In genomic region chr9:95533817-95534216, GRCm38 (mm10) we compare ENCODE assay signal across 13 mouse cellular contexts. TPM values are rescaled to one million over a fixed set of nuclear protein-coding genes. Genes with fewer than 3 reads are reported as not detected.
DNase-seq lines count a peak whose midpoint lies in the region; ATAC-seq and TF ChIP-seq lines count a peak whose summit lies in the region.
"Had no signal": no experiment of that assay in that cellular context is flagged by ENCODE, and none has a peak within 500 bp of the region (broad histone marks: within the 10 kb centered on the region; RNA-seq: fewer than 3 reads in every experiment).

No protein-coding gene starts in this region.

- TF ChIP-seq EP300 in heart, postnatal 0 days (IDR thresholded peaks at IDR 0.05; ENCODE audit: low read depth), result no peak
- TF ChIP-seq EP300 in stomach, postnatal 0 days (optimal IDR thresholded peaks at IDR 0.05), result no peak

- ATAC-seq in heart, postnatal 0 days (ENCODE audit: insufficient read depth, low read depth), result no peak
- no peak for ATAC-seq in midbrain, embryonic 14.5 days (ENCODE audit: low FRiP score, low TSS enrichment)
- ATAC-seq in stomach, postnatal 0 days (ENCODE audit: low FRiP score, low TSS enrichment), result no peak

- 36% methylated on average over 6 of the region's 6 CpGs for WGBS in heart, postnatal 0 days
- WGBS in midbrain, embryonic 14.5 days, result 45% methylated on average over 6 of the region's 6 CpGs
- WGBS in midbrain, embryonic 10.5 days, result 49% methylated on average over 6 of the region's 6 CpGs
- 32% methylated on average over 6 of the region's 6 CpGs for WGBS in stomach, postnatal 0 days

- no peak overlapping the region for H3K4me3 ChIP-seq in heart, postnatal 0 days (ENCODE audit: low read depth, low read length)
- no peak overlapping the region for H3K4me3 ChIP-seq in midbrain, embryonic 14.5 days (replicated peaks; ENCODE audit: low read depth, low read length)
- no peak overlapping the region for H3K4me3 ChIP-seq in midbrain, embryonic 10.5 days
- no peak overlapping the region for H3K4me3 ChIP-seq in stomach, postnatal 0 days (ENCODE audit: low read depth, low read length)
- H3K4me3 ChIP-seq: limb, embryonic 13.5 days had no signal

- no peaks in the 10 kb centered on the region for H3K36me3 ChIP-seq in heart, postnatal 0 days (replicated peaks; ENCODE audit: control insufficient read depth, insufficient read depth, low read length)
- no peaks in the 10 kb centered on the region for H3K36me3 ChIP-seq in midbrain, embryonic 14.5 days (ENCODE audit: control insufficient read depth, insufficient read depth, low read length)
- H3K36me3 ChIP-seq in midbrain, embryonic 10.5 days, result no peaks in the 10 kb centered on the region
- no peaks in the 10 kb centered on the region for H3K36me3 ChIP-seq in stomach, postnatal 0 days (ENCODE audit: control insufficient read depth, insufficient read depth, low read length)
- H3K36me3 ChIP-seq: limb, embryonic 13.5 days had no signal

- TF ChIP-seq POLR2A in brain, embryonic 14.5 days (IDR thresholded peaks at IDR 0.05; ENCODE audit: borderline replicate concordance, extremely low read depth, insufficient read depth, insufficient read length, poor library complexity, severe bottlenecking), result no peak

- TF ChIP-seq CTCF in heart, postnatal 0 days (IDR thresholded peaks at IDR 0.05; ENCODE audit: low read depth), result peak; percentile 37
- TF ChIP-seq CTCF in brain, embryonic 14.5 days (IDR thresholded peaks at IDR 0.05; ENCODE audit: borderline replicate concordance, extremely low read depth, insufficient read depth, insufficient read length), result peak; percentile 50; the same call in 1 of the 2 replicates
- peak; percentile 67 for TF ChIP-seq CTCF in stomach, postnatal 0 days (IDR thresholded peaks at IDR 0.05; ENCODE audit: low read depth)

- H3K4me1 ChIP-seq in heart, postnatal 0 days (ENCODE audit: control insufficient read depth, insufficient read depth), result no peaks in the 10 kb centered on the region
- H3K4me1 ChIP-seq in midbrain, embryonic 14.5 days (ENCODE audit: control insufficient read depth, insufficient read depth, low read length), result no peaks in the 10 kb centered on the region
- H3K4me1 ChIP-seq in midbrain, embryonic 10.5 days, result no peaks in the 10 kb centered on the region; the same call in 1 of the 2 replicates
- H3K4me1 ChIP-seq in stomach, postnatal 0 days (replicated peaks; ENCODE audit: control insufficient read depth, insufficient read depth), result no peaks in the 10 kb centered on the region
- H3K4me1 ChIP-seq: limb, embryonic 13.5 days had no signal

- peak; percentile 30 for DNase-seq in heart, postnatal 0 days (ENCODE audit: low spot score)
- no peak for DNase-seq in heart, adult 11 months
- DNase-seq in midbrain, embryonic 14.5 days, result peak; percentile 60
- no peak for DNase-seq in midbrain, embryonic 10.5 days (ENCODE audit: low spot score)
- DNase-seq in brain, embryonic 14.5 days (ENCODE audit: low read depth), result peak; percentile 35
- DNase-seq in stomach, postnatal 0 days (ENCODE audit: low spot score), result no peak
- DNase-seq in adrenal gland, postnatal 10 days, result no peak
- DNase-seq in ovary, postnatal 14 days (ENCODE audit: low spot score), result no peak
- DNase-seq: heart, postnatal 4 days; kidney, postnatal 14 days; spleen, adult 18-20 months; thymus, adult 2 months had no signal

- H3K4me2 ChIP-seq in heart, postnatal 0 days (ENCODE audit: low read depth, low read length), result no peak overlapping the region
- H3K4me2 ChIP-seq in midbrain, embryonic 14.5 days (ENCODE audit: low read length), result no peak overlapping the region
- no peak overlapping the region for H3K4me2 ChIP-seq in stomach, postnatal 0 days (replicated peaks; ENCODE audit: low read depth)
- H3K4me2 ChIP-seq: limb, embryonic 13.5 days had no signal

- H3K9ac ChIP-seq in heart, postnatal 0 days (replicated peaks; ENCODE audit: low read depth, low read length), result no peak overlapping the region
- no peak overlapping the region for H3K9ac ChIP-seq in midbrain, embryonic 14.5 days (replicated peaks; ENCODE audit: low read length)
- no peak overlapping the region for H3K9ac ChIP-seq in stomach, postnatal 0 days (ENCODE audit: low read length)
- H3K9ac ChIP-seq: limb, embryonic 13.5 days had no signal

- no peaks in the 10 kb centered on the region for H3K9me3 ChIP-seq in heart, postnatal 0 days (replicated peaks; ENCODE audit: control insufficient read depth, low read length)
- H3K9me3 ChIP-seq in midbrain, embryonic 14.5 days (ENCODE audit: control insufficient read depth, low read length), result no peaks in the 10 kb centered on the region
- H3K9me3 ChIP-seq in midbrain, embryonic 10.5 days (replicated peaks), result no peaks in the 10 kb centered on the region
- H3K9me3 ChIP-seq in stomach, postnatal 0 days (ENCODE audit: control insufficient read depth, low read length), result no peaks in the 10 kb centered on the region
- H3K9me3 ChIP-seq: limb, embryonic 13.5 days had no signal

- H3K27ac ChIP-seq in heart, postnatal 0 days (ENCODE audit: low read depth), result no peak overlapping the region
- no peak overlapping the region for H3K27ac ChIP-seq in midbrain, embryonic 14.5 days (replicated peaks; ENCODE audit: low read depth, low read length)
- no peak overlapping the region for H3K27ac ChIP-seq in midbrain, embryonic 10.5 days (replicated peaks)
- H3K27ac ChIP-seq in stomach, postnatal 0 days (replicated peaks), result no peak overlapping the region
- H3K27ac ChIP-seq: limb, embryonic 13.5 days had no signal

- no peaks in the 10 kb centered on the region for H3K27me3 ChIP-seq in heart, postnatal 0 days (ENCODE audit: control insufficient read depth, insufficient read depth, low read length)
- H3K27me3 ChIP-seq in midbrain, embryonic 14.5 days (ENCODE audit: control insufficient read depth, insufficient read depth, low read length), result no peaks in the 10 kb centered on the region
- H3K27me3 ChIP-seq in midbrain, embryonic 10.5 days (ENCODE audit: low read depth, poor library complexity, severe bottlenecking), result no peaks in the 10 kb centered on the region
- no peaks in the 10 kb centered on the region for H3K27me3 ChIP-seq in stomach, postnatal 0 days (ENCODE audit: control insufficient read depth, insufficient read depth, low read length)
- H3K27me3 ChIP-seq: limb, embryonic 13.5 days had no signal

RNA-seq across cellular contexts. Expression of gene U2surp, which starts 22.0 kb away (rescaled TPM):
- total RNA-seq in heart, postnatal 0 days (2014; rRNA removed; ENCODE audit: low replicate concordance), result 22.2 and 27.6 TPM in 2 replicates
- polyA plus RNA-seq in heart, postnatal 0 days (2015; fragmentation: Nextera tagmentation; extraction: Ambion mirVana), result 71.9 and 72.1 TPM in 2 replicates
- 136 and 137 TPM in 2 replicates for polyA plus RNA-seq in midbrain, embryonic 14.5 days (2014; fragmentation: Nextera tagmentation; extraction: Ambion mirVana)
- polyA plus RNA-seq in midbrain, embryonic 10.5 days (2016; fragmentation: Nextera tagmentation; extraction: Ambion mirVana), result 134 and 139 TPM in 2 replicates
- polyA plus RNA-seq in brain, embryonic 14.5 days (2012; rRNA removed), result 28.0 and 35.1 TPM in 2 replicates
- polyA plus RNA-seq in stomach, postnatal 0 days (2015; fragmentation: Nextera tagmentation; extraction: Ambion mirVana), result 67.9 and 75.2 TPM in 2 replicates
- total RNA-seq in adrenal gland, postnatal 10 days (2021), result 10 to 100 TPM; 56.7 to 69.2 TPM

RNA-seq across cellular contexts. Expression of gene Paqr9, which starts 25.6 kb away (rescaled TPM):
- total RNA-seq in heart, postnatal 0 days (2014; rRNA removed; ENCODE audit: low replicate concordance), result 6.3 and 9.5 TPM in 2 replicates
- polyA plus RNA-seq in heart, postnatal 0 days (2015; fragmentation: Nextera tagmentation; extraction: Ambion mirVana), result 5.7 and 5.8 TPM in 2 replicates
- polyA plus RNA-seq in midbrain, embryonic 14.5 days (2014; fragmentation: Nextera tagmentation; extraction: Ambion mirVana), result 4.7 and 6.0 TPM in 2 replicates
- 0.17 and 0.19 TPM in 2 replicates for polyA plus RNA-seq in midbrain, embryonic 10.5 days (2016; fragmentation: Nextera tagmentation; extraction: Ambion mirVana)
- polyA plus RNA-seq in brain, embryonic 14.5 days (2012; rRNA removed), result 6.5 and 9.6 TPM in 2 replicates
- polyA plus RNA-seq in stomach, postnatal 0 days (2015; fragmentation: Nextera tagmentation; extraction: Ambion mirVana), result 0.11 and 0.18 TPM in 2 replicates
- total RNA-seq in adrenal gland, postnatal 10 days (2021), result 10 to 100 TPM; 21.5 to 27.4 TPM

Comparison
In these comparisons a context has a peak if more than half of its experiments do, and no peak if none do; other contexts are left out.
1. DNase-seq: peak in heart, postnatal 0 days (single experiment), midbrain, embryonic 14.5 days (single experiment) and brain, embryonic 14.5 days (single experiment); none in heart, adult 11 months (single experiment), midbrain, embryonic 10.5 days (single experiment), stomach, postnatal 0 days (single experiment), adrenal gland, postnatal 10 days (single experiment) and ovary, postnatal 14 days (single experiment).
2. Peak in every context shown above with its lines, with median percentiles within 50 percentile points of each other: CTCF ChIP-seq.